Mouse (Mus musculus) cerebellum, adult 11 months (tissue): ENCODE measurements around the gene Rassf5.
"Not testable (repeated sequence)": the region's sequence is repeated elsewhere in the genome, so short reads cannot be mapped to it uniquely, and the experiment has no call there.

Experiments used
- DNase-seq: peaks from one replicate; pipeline ENCODE4 v3.0.0; 2022

The Rassf5 gene

GRCm38 (mm10) chr1:131252516-131253250, 7.6 kb upstream of the Rassf5 start:
- not testable (repeated sequence) for DNase-seq

GRCm38 (mm10) chr1:131246433-131247395, 1.7 kb upstream of the Rassf5 start:
- DNase-seq: peak; percentile 56

GRCm38 (mm10) chr1:131245926-131246325, 868 bp upstream of the Rassf5 start:
- peak; percentile 61 for DNase-seq

- peak; percentile 56 for DNase-seq
Observed at GRCm38 (mm10) chr1:131244536-131245088, 446 bp downstream of the Rassf5 start.

- DNase-seq: no peak
Observed at GRCm38 (mm10) chr1:131242956-131243355, 2.1 kb downstream of the Rassf5 start.

- DNase-seq: peak; percentile 35
Observed at GRCm38 (mm10) chr1:131239576-131240193, 5.4 kb downstream of the Rassf5 start.

GRCm38 (mm10) chr1:131238931-131239381, 6.1 kb downstream of the Rassf5 start:
- peak; percentile 59 for DNase-seq

- no peak for DNase-seq
Observed at GRCm38 (mm10) chr1:131236077-131236476, 9.0 kb downstream of the Rassf5 start.

- no peak for DNase-seq
Observed at GRCm38 (mm10) chr1:131233527-131233926, 11.5 kb downstream of the Rassf5 start.

- DNase-seq: no peak
Observed at GRCm38 (mm10) chr1:131228659-131229058, 16.4 kb downstream of the Rassf5 start.

GRCm38 (mm10) chr1:131228225-131228624, 16.8 kb downstream of the Rassf5 start:
- DNase-seq: no peak

- DNase-seq: no peak
Observed at GRCm38 (mm10) chr1:131224848-131225471, 20.1 kb downstream of the Rassf5 start.

- DNase-seq: no peak
Observed at GRCm38 (mm10) chr1:131223345-131223744, 21.7 kb downstream of the Rassf5 start.

GRCm38 (mm10) chr1:131221822-131222590, 23.1 kb downstream of the Rassf5 start:
- no peak for DNase-seq

- no peak for DNase-seq
Observed at GRCm38 (mm10) chr1:131218933-131219332, 26.1 kb downstream of the Rassf5 start.

GRCm38 (mm10) chr1:131213361-131213760, 31.7 kb downstream of the Rassf5 start:
- no peak for DNase-seq

- no peak for DNase-seq
Observed at GRCm38 (mm10) chr1:131212956-131213355, 32.1 kb downstream of the Rassf5 start.

- no peak for DNase-seq
Observed at GRCm38 (mm10) chr1:131211655-131212054, 33.4 kb downstream of the Rassf5 start.

- peak; percentile 38 for DNase-seq
Observed at GRCm38 (mm10) chr1:131209971-131210426, 35.1 kb downstream of the Rassf5 start.

GRCm38 (mm10) chr1:131208800-131209199, 36.3 kb downstream of the Rassf5 start:
- no peak for DNase-seq

GRCm38 (mm10) chr1:131208081-131208480, 37.0 kb downstream of the Rassf5 start:
- DNase-seq: no peak
